Mouse (Mus musculus): ENCODE results near the gene Tvp23b.

Gene Tvp23b

DNA sequence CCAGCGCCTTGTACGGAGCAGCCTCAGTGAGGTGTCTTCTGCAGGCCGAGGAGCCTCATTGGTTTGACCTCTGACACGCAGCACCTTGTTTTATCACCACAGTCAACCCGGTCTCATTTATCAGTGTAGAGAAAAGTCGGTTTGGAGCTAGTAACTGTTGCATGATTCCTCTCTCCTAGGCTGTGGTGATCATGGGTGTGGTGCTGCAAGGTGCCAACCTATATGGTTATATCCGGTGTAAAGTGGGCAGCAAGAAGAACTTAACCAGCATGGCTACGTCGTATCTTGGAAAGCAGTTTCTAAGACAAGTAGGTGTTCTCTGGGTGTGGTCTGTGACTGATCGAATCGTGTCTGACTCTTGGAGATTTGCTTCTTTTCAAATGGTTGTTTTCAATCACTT is 12.5 kb downstream of the Tvp23b start:
- DNase-seq (ENCODE audit: low read depth): no peak

GRCm38 (mm10) chr11:62901699-62902323 is 22.6 kb downstream of the Tvp23b start:
- peak; percentile 75 for DNase-seq (ENCODE audit: low read depth)

DNA sequence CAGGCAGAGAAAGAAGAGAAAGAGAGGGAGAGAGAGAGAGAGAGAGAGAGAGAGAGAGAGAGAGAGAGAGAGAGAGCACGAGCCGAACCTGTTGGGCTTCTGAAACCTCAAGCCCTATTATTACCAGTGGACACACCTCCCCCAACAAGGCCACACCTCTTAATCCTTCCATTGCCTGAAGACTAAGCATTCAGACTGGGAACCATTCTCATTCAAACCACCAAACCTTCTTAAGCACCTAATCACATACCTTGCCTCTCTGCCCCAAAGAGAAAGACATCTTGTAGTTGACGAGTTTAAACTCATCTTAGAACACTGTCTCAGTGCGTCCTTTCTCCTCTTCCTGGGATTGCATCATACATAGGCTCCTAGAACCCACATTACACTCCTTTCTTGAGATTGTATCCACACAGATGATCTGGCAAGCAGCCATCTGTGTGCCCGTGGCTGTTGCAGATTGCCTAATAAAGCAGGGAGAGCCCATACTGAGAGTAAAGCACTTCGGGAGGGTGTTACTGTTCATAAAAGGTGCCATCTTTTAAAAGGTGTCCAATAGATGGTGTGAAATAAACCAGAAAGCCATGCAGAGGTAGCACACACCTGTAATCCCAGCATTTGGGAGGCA is 24.7 kb downstream of the Tvp23b start:
- DNase-seq (ENCODE audit: low read depth): no peak

DNA sequence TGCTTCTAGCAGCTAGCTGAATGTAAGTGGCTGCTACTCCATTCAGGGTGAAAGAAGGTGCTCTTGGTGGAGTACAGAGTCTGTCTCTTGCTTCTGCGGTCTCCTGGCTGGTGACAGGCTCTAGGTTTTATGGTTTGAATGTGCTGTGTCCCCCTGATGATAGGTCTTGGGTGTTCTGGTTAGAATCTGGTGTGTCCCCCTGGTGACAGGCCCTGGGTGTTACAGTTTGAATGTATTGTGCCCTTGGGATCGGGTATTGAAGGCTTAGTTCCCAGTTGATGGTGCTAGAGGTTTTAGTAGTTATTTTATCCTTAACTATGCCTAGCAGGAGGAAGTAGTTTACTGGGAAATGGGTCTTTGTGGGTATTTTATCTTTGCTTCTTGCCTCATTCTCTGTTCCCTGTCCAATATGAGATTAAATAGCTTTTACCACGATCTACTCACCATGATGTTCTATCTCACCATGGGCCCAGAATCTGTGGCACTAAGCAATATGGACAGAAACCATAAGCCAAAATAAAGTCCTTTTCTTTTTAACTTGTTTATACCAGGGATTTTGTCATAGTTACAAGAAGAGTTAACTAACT is 30.6 kb downstream of the Tvp23b start:
- DNase-seq (ENCODE audit: low read depth): no peak

GRCm38 (mm10) chr11:62911362-62911761 is 32.1 kb downstream of the Tvp23b start:
- DNase-seq (ENCODE audit: low read depth): peak; percentile 88

DNA sequence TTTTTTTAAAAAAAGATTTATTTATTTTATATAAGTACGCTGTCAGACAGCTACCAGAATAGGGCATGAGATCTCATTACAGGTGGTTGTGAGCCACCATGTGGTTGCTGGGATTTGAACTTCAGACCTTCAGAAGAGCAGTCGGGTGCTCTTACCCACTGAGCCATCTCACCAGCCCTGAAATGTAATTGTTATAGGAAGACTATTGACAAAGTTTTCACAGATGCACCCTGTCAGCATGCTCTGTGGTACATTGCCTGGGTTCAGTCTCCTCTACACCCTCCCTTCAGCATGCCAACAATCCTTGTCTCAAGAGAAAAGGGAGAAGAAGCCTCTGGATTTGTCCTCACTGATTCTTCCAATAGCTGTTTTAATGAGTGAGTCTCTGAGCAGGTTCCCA is 33.9 kb downstream of the Tvp23b start:
- no peak for DNase-seq (ENCODE audit: low read depth)

GRCm38 (mm10) chr11:62914532-62914931 is 35.3 kb downstream of the Tvp23b start:
- DNase-seq (ENCODE audit: low read depth): no peak

DNA sequence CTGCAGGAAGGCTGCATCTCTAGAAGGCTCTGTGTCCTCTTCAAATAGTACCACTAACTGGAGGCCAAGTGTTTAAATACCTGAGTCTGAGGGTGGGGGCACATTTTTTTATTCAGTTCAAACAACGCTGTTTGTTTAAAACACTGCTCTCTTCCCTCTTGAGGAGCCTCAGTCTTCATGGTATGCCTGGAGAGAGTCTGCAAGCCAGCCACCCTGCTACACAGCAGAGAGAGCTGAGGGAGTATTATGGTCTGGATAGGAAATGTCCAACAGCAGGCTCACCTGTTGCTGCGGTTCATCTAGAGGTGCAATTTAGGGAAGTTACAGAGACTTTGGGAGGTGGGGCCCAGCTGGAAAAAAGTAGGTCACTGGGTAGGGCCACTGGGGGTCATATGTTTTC is 36.2 kb downstream of the Tvp23b start:
- DNase-seq (ENCODE audit: low read depth): no peak

DNA sequence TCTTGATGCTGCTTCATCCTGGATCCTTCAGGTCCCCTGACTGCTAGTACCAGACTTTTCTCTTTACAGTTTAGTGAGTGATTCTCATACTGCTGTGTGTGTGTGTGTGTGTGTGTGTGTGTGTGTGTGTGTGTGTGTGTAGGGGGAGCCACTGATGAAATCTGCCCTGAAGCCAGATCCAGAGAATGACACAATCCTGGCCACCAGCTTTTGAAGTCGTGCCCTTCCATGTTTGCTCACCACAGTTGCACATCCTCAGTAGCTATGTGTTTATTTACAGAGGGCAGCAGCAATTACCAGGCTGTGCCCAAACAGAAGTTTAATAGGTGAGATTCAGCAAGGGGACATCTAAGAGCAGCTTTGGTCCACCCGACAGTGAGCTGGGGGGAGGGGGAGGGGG is 37.5 kb downstream of the Tvp23b start:
- DNase-seq (ENCODE audit: low read depth): no peak

GRCm38 (mm10) chr11:62919946-62920742 is 40.9 kb downstream of the Tvp23b start:
- peak; percentile 75 for DNase-seq (ENCODE audit: low read depth)

- no peak for DNase-seq (ENCODE audit: low read depth)
Observed at GRCm38 (mm10) chr11:62920743-62921050, 41.4 kb downstream of the Tvp23b start.

DNA sequence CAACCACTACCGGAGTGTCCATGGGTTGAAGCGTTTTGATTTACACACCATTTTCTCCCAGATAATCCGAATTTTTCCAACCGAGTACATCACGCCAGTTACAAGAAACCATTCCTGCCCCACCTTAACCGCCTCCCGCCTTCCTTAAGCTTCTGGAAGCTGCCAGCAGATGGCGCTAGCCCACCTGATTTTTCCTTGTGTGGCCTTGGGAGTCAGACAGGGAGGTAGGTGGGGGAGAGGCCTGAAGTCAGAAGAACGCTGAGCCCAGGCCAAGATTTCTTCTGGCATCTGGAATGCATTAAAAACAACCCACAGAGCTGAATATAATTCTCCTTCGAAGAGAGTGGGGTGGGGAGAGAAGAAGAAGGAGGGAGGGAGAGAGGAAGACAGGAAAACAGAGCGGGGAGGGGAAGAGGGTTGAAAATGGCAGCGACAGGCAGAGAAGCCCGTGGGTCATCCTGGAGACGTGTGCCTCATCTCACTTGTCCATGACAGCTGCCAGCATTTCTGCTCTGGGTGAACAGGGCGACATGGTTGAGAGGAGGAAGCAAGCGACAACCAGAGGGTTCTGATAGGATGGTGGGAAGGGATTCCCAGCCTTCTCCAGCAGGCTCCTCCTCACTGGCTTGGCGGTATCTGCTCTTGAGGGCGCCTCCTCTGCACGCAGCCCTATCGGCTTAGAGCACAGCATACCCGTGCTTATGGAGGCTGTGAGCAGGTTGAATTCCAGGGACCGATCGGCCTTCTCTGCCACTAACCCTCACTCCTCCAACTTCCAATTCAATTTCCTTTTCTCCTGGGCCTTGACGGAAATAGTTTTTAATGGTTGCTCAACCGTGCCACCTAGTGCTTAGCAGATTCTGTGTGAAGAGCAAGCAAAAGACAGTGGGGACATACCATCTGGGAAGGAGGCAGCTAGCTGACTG is 42.1 kb downstream of the Tvp23b start:
- DNase-seq (ENCODE audit: low read depth): peak; percentile 100

- DNase-seq (ENCODE audit: low read depth): no peak
Observed at GRCm38 (mm10) chr11:62924091-62924761, 45.0 kb downstream of the Tvp23b start.

- DNase-seq (ENCODE audit: low read depth): no peak
Observed at GRCm38 (mm10) chr11:62929799-62930198, 50.5 kb downstream of the Tvp23b start.

DNA sequence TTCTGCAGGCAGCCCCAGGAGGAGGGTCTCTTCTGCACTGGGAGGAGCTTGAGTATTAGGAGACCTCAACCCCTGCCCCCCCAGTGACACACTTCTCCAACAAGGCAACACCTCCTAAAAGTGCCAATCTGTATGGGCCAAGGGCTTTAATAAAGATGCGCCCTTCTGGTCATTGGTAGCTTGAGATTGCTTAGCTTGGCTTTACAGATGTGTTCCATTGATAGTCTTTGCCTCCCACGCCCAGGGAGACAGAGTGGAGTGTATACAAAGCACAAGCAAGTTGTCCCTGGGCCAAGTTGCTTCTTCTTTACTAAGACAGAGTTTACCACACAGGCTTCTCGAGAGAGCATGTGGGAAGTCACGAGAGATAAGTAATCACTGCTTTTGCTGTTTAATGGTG is 51.3 kb downstream of the Tvp23b start:
- DNase-seq (ENCODE audit: low read depth): no peak

GRCm38 (mm10) chr11:62931141-62931540 is 51.9 kb downstream of the Tvp23b start:
- no peak for DNase-seq (ENCODE audit: low read depth)

DNA sequence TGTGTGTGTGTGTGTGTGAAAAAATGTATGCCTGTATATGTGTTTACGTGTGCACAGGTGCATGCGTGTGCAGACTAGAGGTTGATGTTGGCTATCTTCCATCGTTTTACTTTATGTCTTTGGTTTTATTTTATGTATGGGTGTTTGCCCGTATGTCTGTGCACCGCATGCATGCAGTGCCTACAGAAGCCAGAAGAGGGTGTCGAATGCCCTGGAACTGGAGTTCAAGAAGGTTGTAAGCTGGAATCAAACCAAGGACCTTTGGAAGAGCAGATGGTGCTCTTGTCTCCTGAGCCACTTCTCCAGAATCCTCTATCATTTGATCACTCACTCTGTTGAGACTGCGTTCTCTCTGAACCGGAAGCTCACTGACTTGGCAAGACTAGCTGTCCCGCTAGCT is 53.8 kb downstream of the Tvp23b start:
- DNase-seq (ENCODE audit: low read depth): no peak

DNA sequence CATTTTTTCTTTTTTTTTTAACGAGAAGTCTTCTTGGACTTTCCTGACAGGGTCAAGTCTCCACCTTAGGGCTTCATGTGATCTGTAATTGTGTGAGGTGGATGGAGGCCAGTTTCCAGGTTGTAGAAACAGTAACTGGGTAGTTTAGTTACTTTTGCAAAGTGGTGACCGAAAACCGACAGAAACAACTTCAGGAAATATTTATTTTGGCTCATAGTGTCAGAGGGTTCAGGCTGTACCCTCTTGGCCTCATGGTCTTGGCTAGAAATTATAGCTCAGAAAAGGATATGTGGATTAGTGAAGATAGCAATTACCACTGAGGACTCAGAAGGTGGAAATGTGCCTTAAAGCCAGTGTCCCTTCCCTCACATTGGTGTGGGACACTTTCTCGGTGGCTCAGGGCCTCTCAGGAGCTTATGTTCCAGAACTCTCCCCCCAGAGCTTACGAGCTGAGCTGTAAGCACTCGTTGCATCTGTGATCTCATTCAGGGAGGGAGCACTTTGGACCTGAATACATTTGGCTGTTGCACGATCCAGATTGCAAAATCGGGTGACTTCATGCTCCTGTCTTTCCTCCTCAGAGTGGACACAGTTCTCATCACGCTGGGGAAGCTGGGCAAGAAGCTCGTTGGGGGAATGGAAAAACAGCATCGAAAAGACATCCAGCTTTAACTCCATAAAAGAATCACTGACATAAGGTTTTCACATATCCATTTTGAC is 55.7 kb downstream of the Tvp23b start:
- no peak for DNase-seq (ENCODE audit: low read depth)

GRCm38 (mm10) chr11:62937986-62938385 is 58.7 kb downstream of the Tvp23b start:
- DNase-seq (ENCODE audit: low read depth): no peak

DNA sequence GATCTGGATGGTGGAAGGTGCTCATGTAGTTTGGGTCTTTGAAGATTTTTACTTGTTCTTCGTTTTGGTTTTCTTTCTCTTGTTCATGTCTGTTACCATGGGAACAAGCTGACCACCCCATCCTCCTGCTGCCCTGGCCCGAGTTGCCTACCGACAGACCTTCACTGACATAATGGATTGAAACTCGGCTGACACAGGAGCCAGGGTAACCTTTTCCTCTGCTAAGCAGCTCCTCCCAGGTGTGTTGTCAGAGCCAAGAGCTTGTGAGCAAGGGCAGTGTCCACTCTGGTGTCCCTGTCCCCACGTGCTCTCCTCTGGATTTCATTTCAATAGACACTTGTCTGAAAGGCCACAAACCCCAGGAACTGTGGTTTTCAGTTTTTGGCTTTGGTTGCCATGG is 59.7 kb downstream of the Tvp23b start:
- DNase-seq (ENCODE audit: low read depth): no peak

DNA sequence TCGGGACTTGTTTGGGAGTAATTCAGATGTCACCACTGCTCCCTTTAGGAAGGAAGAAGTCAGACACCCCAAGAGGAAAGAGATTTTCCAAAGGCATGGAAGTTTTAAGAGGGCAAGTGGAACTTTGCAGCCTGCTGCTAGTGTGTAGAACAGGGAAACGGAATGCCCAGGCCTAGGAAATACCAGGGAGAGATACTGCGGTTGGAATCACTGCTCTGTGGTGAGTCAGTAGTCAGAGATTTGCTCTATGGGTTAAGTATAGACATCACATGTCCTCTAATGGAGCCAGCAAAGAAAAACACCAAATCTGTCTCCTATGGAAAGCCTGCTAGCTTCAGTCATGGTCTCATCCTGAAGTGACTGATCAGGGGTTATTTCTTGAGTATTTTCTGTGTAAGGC is 60.9 kb downstream of the Tvp23b start:
- DNase-seq (ENCODE audit: low read depth): no peak

All from fibroblast of lung, adult 2 months (primary cell).